Mouse (Mus musculus): ENCODE measurements around the gene Cgnl1.

DNA sequence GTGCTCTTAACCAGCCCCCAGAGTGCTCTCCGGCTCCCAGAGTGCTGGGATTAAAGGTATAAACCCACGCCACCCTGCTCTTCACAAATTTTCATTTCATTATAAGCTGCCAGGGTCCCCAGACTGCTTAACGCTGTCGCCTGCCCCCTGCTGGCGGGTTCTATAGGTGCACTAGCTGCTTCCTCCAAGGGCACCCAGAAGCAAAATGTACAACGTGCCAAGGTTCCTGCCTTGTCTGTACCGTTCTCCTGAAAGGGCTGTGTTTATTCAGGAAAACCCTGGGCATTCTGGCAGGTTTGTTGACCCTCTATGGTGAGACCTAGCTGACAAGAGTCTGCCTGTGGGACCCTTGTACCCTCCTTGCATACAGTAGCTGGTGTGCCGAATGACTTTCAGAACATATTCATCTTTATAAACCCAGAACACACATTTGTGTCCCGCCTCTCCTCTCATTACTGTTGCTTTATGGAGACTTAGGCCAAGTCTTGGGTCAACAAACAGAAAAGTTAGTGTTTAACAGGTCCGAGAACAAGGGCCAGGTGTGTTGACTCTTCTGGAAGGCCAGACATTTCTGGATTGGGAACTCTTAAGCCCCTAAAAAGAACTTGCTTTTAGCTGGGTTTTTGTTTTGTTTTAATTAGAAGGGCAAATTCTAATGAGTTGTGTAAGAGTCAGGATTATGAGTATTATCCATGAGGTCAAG is 146.5 kb downstream of the Cgnl1 start:
- TF ChIP-seq POLR2A (IDR thresholded peaks at IDR 0.05; ENCODE audit: low read depth, low read length) (no peak), ETS1 (conservative IDR thresholded peaks at IDR 0.05; ENCODE audit: low read depth, low read length) (no peak), CTCF (conservative IDR thresholded peaks at IDR 0.05 in 1 of 2, IDR thresholded peaks at IDR 0.05 in 1 of 2; ENCODE audit: low read depth in 2 of 2, low read length in 2 of 2) (peak; percentile 56 to 69; a peak in 3 of 4 replicates), RCOR1 (conservative IDR thresholded peaks at IDR 0.05; ENCODE audit: low read depth, low read length) (no peak), KAT2A (IDR thresholded peaks at IDR 0.05; ENCODE audit: insufficient replicate concordance, low read length) (no peak), POLR2AphosphoS2 (IDR thresholded peaks at IDR 0.05; ENCODE audit: low read depth, low read length) (no peak), ELF1 (IDR thresholded peaks at IDR 0.05; ENCODE audit: low read depth, low read length) (no peak), E2F4 (IDR thresholded peaks at IDR 0.05; ENCODE audit: insufficient replicate concordance, low read depth, low read length) (no peak), EP300 (IDR thresholded peaks at IDR 0.05; ENCODE audit: low read length) (no peak), MAFK (IDR thresholded peaks at IDR 0.05; ENCODE audit: insufficient replicate concordance, low read length) (no peak), USF2 (conservative IDR thresholded peaks at IDR 0.05; ENCODE audit: low read depth, low read length) (no peak), SIN3A (IDR thresholded peaks at IDR 0.05; ENCODE audit: low read length) (no peak), TBP (conservative IDR thresholded peaks at IDR 0.05; ENCODE audit: low read depth, low read length) (no peak)
